Mouse (Mus musculus) embryonic facial prominence, embryonic 15.5 days (tissue): ENCODE measurements around the gene Ush2a. TPM values are rescaled to one million over a fixed set of nuclear protein-coding genes. Genes with fewer than 3 reads are reported as not detected.

Experiments used
- ATAC-seq: fragments of 200-750 bp; cut with Nextera tagmentation; 2 replicates; pipeline ENCODE4 v1.8.0; 2017; ENCODE audit warnings: low read depth, moderate TSS enrichment; ENCODE audit not compliant: insufficient number of reproducible peaks, low FRiP score, low TSS enrichment
- H3K27ac ChIP-seq: fragments of 300-500 bp; sonication (generic); replicated peaks from 2 replicates; pipeline ENCODE4 v1.5.1; 2015; ENCODE audit warnings: mild to moderate bottlenecking, inconsistent platforms
- H3K27me3 ChIP-seq: fragments of 300-500 bp; sonication (generic); 2 replicates; pipeline ENCODE4 v1.6.1; 2015; ENCODE audit warnings: inconsistent platforms
- H3K36me3 ChIP-seq: fragments of 300-500 bp; sonication (generic); 2 replicates; pipeline ENCODE4 v1.6.1; 2015; ENCODE audit warnings: mild to moderate bottlenecking, inconsistent platforms
- H3K4me1 ChIP-seq: fragments of 300-500 bp; sonication (generic); 2 replicates; pipeline ENCODE4 v1.6.1; 2015; ENCODE audit warnings: inconsistent platforms
- H3K4me2 ChIP-seq: fragments of 300-500 bp; sonication (generic); replicated peaks from 2 replicates; pipeline ENCODE4 v1.6.1; 2015; ENCODE audit warnings: mild to moderate bottlenecking, inconsistent platforms
- H3K4me3 ChIP-seq: fragments of 300-500 bp; sonication (generic); replicated peaks from 2 replicates; pipeline ENCODE4 v1.5.1; 2015; ENCODE audit warnings: mild to moderate bottlenecking, inconsistent platforms
- H3K9ac ChIP-seq: fragments of 300-500 bp; sonication (generic); 2 replicates; pipeline ENCODE4 v1.6.1; 2015; ENCODE audit warnings: inconsistent platforms
- H3K9me3 ChIP-seq: fragments of 300-500 bp; sonication (generic); replicated peaks from 2 replicates; pipeline ENCODE4 v1.6.1; 2016; ENCODE audit warnings: inconsistent platforms
- whole genome bisulfite sequencing: fragments of 180-500 bp; shearing (Covaris S2); methylation state at CpG from one replicate; pipeline ENCODE4 v1.1.7; 2015; 5-methylcytosine and 5-hydroxymethylcytosine counted together
- polyA plus RNA-seq: library from polyadenylated mRNA; unstranded; fragments of >200 nt; fragmentation: Nextera tagmentation; extraction: Ambion mirVana; gene quantifications from 2 replicates; pipeline ENCODE4 v1.2.1, GENCODE M21; 2015

Gene Ush2a
- polyA plus RNA-seq, 1 experiment from 2014 or later: 0.04 TPM

GRCm38 (mm10) chr1:188777556-188778161 lies 515.8 kb downstream of the Ush2a start:
- 59% methylated on average over 8 of the region's 8 CpGs for WGBS
- Histone ChIP-seq H3K27ac (no peak overlapping the region), H3K4me1 (peaks cover 5% of the 10 kb centered on the region; the same call in 1 of the 2 replicates), H3K4me3 (no peak overlapping the region), H3K36me3 (no peaks in the 10 kb centered on the region), H3K9me3 (no peaks in the 10 kb centered on the region), H3K4me2 (no peak overlapping the region), H3K27me3 (no peaks in the 10 kb centered on the region), H3K9ac (no peak overlapping the region)
- ATAC-seq: no peak

- Histone ChIP-seq H3K4me2 (no peak overlapping the region), H3K4me1 (no peaks in the 10 kb centered on the region), H3K9ac (no peak overlapping the region), H3K27me3 (no peaks in the 10 kb centered on the region), H3K4me3 (no peak overlapping the region), H3K9me3 (no peaks in the 10 kb centered on the region), H3K27ac (no peak overlapping the region), H3K36me3 (no peaks in the 10 kb centered on the region)
- 73% methylated on average over 10 of the region's 10 CpGs for WGBS
- no peak for ATAC-seq
Observed at GRCm38 (mm10) chr1:188785056-188785455, 523.2 kb downstream of the Ush2a start.

DNA sequence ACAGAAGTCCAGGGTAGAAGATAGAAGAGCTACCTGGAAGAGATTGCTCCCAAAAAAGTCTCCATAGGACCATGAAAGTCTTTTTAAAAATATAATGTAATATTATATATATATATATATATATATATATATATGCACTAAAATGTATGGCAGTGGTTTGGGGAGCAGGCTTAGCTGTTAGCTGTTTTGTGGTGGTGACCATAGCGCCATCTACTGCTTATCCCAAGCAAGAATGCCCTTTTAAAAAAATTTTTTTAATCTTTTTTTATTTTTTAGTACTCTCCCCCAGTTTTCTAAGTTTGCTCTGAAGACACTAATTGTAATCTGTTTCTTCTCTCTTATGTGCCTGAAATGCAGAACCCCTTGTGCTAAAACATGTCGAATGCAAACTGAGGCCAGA lies 543.2 kb downstream of the Ush2a start:
- Histone ChIP-seq H3K9me3 (no peaks in the 10 kb centered on the region), H3K27me3 (no peaks in the 10 kb centered on the region), H3K4me1 (no peaks in the 10 kb centered on the region), H3K36me3 (no peaks in the 10 kb centered on the region), H3K4me2 (no peak overlapping the region), H3K27ac (no peak overlapping the region), H3K4me3 (no peak overlapping the region), H3K9ac (no peak overlapping the region)
- ATAC-seq: no peak
- WGBS: 19% methylated on average over 2 of the region's 2 CpGs

- 47% methylated on average over 4 of the region's 4 CpGs for WGBS
- Histone ChIP-seq H3K4me3 (no peak overlapping the region), H3K9ac (no peak overlapping the region), H3K4me2 (no peak overlapping the region), H3K27me3 (no peaks in the 10 kb centered on the region), H3K27ac (no peak overlapping the region), H3K9me3 (no peaks in the 10 kb centered on the region), H3K36me3 (no peaks in the 10 kb centered on the region), H3K4me1 (no peaks in the 10 kb centered on the region)
- no peak for ATAC-seq
Observed at GRCm38 (mm10) chr1:188805852-188806251, 544.0 kb downstream of the Ush2a start.

DNA sequence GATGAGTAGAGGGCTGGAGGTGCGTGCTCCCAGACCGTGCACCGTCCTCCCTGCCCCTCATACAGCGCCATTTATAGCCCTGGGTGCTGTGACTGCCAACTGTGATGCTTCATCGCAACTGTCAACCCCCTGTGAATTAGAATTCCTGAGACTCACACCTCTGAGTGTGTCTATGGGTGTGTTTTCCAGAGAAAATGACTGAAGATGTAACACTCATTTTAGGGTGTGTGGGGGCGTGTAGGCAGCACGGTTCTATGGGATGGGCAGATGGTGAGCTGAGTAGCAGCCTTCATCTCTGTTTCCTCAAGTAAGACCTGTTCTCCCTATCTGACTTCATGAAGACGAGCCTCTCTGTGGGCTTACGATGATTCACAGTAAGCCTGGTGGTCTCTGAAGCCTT lies 548.8 kb downstream of the Ush2a start:
- H3K9ac ChIP-seq: no peak overlapping the region
- H3K4me3 ChIP-seq: no peak overlapping the region
- no peaks in the 10 kb centered on the region for H3K9me3 ChIP-seq
- WGBS: 78% methylated on average over 9 of the region's 9 CpGs
- no peak for ATAC-seq
- no peak overlapping the region for H3K4me2 ChIP-seq
- H3K27me3 ChIP-seq: no peaks in the 10 kb centered on the region
- peaks cover 5% of the 10 kb centered on the region; the same call in 1 of the 2 replicates for H3K4me1 ChIP-seq
- no peaks in the 10 kb centered on the region for H3K36me3 ChIP-seq
- no peak overlapping the region for H3K27ac ChIP-seq

GRCm38 (mm10) chr1:188815072-188815471 lies 553.2 kb downstream of the Ush2a start:
- WGBS: 49% methylated on average over 7 of the region's 7 CpGs
- H3K27me3 ChIP-seq: no peaks in the 10 kb centered on the region
- H3K9me3 ChIP-seq: no peaks in the 10 kb centered on the region
- ATAC-seq: 0 out of 2 replicates have a peak, but pooled peaks have one; percentile 34
- no peak overlapping the region for H3K27ac ChIP-seq
- H3K4me1 ChIP-seq: peaks cover 5% of the 10 kb centered on the region; the same call in 1 of the 2 replicates
- H3K4me2 ChIP-seq: no peak overlapping the region
- H3K9ac ChIP-seq: no peak overlapping the region
- H3K36me3 ChIP-seq: no peaks in the 10 kb centered on the region
- no peak overlapping the region for H3K4me3 ChIP-seq

DNA sequence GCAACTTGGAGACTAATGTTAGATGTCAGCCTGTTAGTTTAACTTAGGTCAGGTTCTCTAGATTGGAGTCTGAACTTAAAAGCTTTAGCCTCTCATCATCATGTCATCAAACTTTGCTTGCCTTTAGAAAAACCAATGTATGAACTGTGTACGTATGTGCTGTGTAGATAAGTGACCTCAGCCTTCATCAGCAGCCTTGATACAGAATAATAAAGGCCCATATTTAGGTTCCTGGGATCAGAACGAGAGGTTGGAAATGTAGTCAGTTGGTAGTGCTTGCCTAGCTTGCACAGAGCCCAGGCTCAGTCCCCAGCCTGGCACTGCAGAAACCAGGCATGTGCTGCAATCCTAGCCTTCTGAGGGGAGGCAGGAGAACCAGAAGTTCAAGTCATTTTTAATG lies 562.4 kb downstream of the Ush2a start:
- Histone ChIP-seq H3K36me3 (no peaks in the 10 kb centered on the region), H3K4me3 (no peak overlapping the region), H3K9ac (no peak overlapping the region), H3K4me2 (no peak overlapping the region), H3K9me3 (no peaks in the 10 kb centered on the region), H3K27me3 (no peaks in the 10 kb centered on the region), H3K27ac (no peak overlapping the region), H3K4me1 (no peaks in the 10 kb centered on the region)
- WGBS: 82% methylated on average over 2 of the region's 2 CpGs
- ATAC-seq: no peak

DNA sequence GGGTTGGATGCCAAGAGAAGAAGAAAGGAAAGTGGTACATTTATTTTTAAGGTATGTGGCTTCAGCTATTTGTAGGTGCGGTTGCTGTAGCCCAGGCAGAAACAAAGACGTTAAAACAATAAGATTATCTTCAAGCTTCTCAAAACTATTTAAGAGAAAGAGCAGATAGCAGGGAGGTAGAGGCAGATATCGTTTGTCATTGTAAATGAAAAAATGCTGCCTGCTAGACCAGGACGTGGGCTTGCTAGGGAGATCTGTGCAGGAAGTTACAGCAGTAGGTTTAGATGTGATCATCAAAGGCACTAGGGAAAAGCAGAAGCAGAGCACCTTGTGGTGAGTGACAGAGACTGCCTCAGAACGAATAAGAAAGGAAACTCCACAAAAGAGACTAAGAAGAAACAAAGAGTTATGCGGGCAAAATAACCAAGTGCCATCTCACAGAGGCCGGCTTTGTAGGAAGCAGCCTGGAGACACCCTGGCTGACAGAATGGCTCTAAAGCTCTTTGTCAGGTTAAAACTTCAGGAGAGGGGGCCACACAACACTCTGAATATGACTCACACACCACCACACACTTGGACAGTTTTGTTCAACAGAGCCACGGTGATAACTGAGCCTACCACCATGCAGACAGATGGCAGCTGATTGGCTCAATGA lies 563.2 kb downstream of the Ush2a start:
- no peak overlapping the region for H3K4me2 ChIP-seq

GRCm38 (mm10) chr1:188830527-188831407 lies 568.9 kb downstream of the Ush2a start:
- Histone ChIP-seq H3K27ac (no peak overlapping the region), H3K4me3 (no peak overlapping the region), H3K4me2 (no peak overlapping the region), H3K27me3 (0 out of 2 replicates have a peak, but pooled peaks cover 2% of the 10 kb centered on the region), H3K9me3 (no peaks in the 10 kb centered on the region), H3K4me1 (no peaks in the 10 kb centered on the region; the same call in 1 of the 2 replicates), H3K36me3 (no peaks in the 10 kb centered on the region), H3K9ac (no peak overlapping the region)
- WGBS: 41% methylated on average over 11 of the region's 11 CpGs
- no peak for ATAC-seq

More for the DNA sequence above, 563.2 kb downstream of the Ush2a start:
- no peak for ATAC-seq
- no peak overlapping the region for H3K9ac ChIP-seq
- 0 out of 2 replicates have a peak, but pooled peaks cover 2% of the 10 kb centered on the region for H3K27me3 ChIP-seq
- WGBS: 72% methylated on average over 8 of the region's 8 CpGs
- no peaks in the 10 kb centered on the region for H3K9me3 ChIP-seq
- H3K36me3 ChIP-seq: no peaks in the 10 kb centered on the region
- H3K27ac ChIP-seq: no peak overlapping the region
- no peaks in the 10 kb centered on the region for H3K4me1 ChIP-seq
- H3K4me3 ChIP-seq: no peak overlapping the region

DNA sequence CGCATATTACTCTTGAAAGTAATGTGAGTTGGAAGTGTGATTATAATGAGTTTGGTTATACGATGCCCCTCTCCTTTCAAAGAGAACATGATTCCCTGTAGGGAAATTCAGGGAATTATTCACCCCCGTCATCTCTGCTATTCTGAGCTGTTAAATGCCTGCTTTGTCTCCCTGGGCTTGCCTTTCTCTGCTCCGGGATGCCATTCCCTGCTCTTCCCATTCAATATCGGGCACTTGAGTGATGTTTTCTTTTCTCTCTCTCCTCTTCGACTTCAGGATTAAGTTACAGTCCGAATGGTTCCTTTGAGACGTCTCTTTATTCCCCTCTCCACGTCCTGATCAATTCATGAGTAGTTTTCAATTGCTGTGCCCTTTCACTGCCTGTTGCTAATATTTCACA lies 572.1 kb downstream of the Ush2a start:
- no peak overlapping the region for H3K27ac ChIP-seq
- H3K4me1 ChIP-seq: no peaks in the 10 kb centered on the region; the same call in 1 of the 2 replicates
- no peak for ATAC-seq
- no peaks in the 10 kb centered on the region for H3K36me3 ChIP-seq
- no peak overlapping the region for H3K9ac ChIP-seq
- 16% methylated on average over 9 of the region's 9 CpGs for WGBS
- H3K9me3 ChIP-seq: no peaks in the 10 kb centered on the region
- 0 out of 2 replicates have a peak, but pooled peaks cover 2% of the 10 kb centered on the region for H3K27me3 ChIP-seq
- no peak overlapping the region for H3K4me2 ChIP-seq
- no peak overlapping the region for H3K4me3 ChIP-seq

DNA sequence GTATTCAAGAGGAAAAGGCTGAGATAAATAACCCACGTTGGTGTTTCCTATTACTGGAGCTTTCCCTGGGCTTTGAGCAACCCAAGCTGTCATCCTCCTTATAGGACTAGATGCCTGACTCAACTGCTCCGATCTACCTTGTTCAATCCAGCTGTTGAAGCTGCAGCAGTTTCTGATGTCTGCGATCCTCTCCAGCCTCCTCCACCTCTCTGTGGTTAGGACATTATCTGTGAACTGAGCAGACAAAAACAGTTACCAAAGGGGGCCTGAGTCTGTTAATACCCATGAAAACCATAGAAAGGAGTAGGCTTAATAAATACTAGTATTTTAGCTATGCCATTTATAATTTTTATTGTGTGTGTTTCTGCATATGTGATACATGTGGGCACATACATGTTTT lies 572.9 kb downstream of the Ush2a start:
- Histone ChIP-seq H3K27ac (no peak overlapping the region), H3K4me3 (no peak overlapping the region), H3K36me3 (no peaks in the 10 kb centered on the region), H3K9ac (no peak overlapping the region), H3K4me2 (no peak overlapping the region), H3K9me3 (no peaks in the 10 kb centered on the region), H3K27me3 (0 out of 2 replicates have a peak, but pooled peaks cover 1% of the 10 kb centered on the region), H3K4me1 (no peaks in the 10 kb centered on the region; the same call in 1 of the 2 replicates)
- no peak for ATAC-seq
- WGBS: 65% methylated on average over 3 of the region's 3 CpGs
